Mouse (Mus musculus): ENCODE measurements around the gene Cldn2.

The Cldn2 gene

GRCm38 (mm10) chrX:139807391-139807790 lies 6.8 kb downstream of the Cldn2 start:
- no peak for DNase-seq (ENCODE audit: low spot score in 2 of 2)

GRCm38 (mm10) chrX:139808085-139808484 lies 7.5 kb downstream of the Cldn2 start:
- DNase-seq (ENCODE audit: low spot score in 2 of 2) = no peak

DNA sequence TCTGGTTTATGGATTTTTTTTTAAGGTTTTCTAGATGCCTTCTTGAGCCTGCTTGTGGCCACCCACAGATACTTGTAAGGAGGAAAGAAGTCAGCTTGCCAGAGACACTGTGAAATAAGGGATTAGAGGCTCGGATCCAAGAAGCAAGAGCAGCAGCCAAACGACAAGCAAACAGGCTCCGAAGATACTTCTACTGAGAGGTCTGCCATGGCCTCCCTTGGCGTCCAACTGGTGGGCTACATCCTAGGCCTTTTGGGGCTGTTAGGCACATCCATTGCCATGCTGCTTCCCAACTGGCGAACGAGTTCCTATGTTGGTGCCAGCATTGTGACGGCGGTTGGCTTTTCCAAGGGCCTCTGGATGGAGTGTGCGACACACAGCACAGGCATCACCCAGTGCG lies 7.9 kb downstream of the Cldn2 start:
- no peak for DNase-seq (ENCODE audit: low spot score in 2 of 2)

DNA sequence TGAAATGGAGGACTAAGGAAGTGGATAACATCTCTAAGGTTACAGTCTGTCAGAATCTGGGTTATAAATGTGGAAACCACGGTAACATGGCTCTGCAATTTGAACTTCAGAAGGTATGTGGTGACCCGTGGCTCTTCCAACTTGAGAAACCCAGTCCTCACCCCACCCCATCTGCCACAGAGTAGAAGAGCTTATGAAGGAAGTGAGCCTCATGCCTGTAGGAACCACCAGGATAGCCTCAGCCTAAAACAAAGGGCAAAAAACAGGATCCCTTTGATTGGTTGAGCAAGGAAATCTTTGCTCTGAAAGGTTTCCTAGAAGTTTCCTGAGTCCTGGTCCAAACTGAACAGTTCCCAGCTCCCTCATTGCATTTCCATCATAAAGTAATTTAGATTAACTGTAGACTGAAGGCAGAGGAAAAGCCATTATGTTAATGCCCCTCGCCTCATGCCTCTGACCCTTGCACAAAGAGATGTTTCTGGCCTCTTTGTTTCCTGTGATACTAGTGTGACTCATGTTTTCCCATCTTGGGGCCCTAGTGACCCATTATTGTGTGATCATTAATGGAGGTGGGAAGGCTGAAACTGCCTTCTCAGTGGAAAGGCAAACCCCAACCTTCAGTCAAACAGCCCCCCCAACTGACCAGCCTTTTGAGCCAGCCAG lies 12.1 kb downstream of the Cldn2 start:
- DNase-seq (ENCODE audit: low spot score in 2 of 2) = no peak

GRCm38 (mm10) chrX:139813299-139814002 lies 12.8 kb downstream of the Cldn2 start:
- DNase-seq (ENCODE audit: low spot score in 2 of 2) = no peak

- no peak for DNase-seq (ENCODE audit: low spot score in 2 of 2)
These were observed 13.5 kb downstream of the Cldn2 start for GRCm38 (mm10) chrX:139814018-139814635.

GRCm38 (mm10) chrX:139815201-139815600 lies 14.6 kb downstream of the Cldn2 start:
- no peak for DNase-seq (ENCODE audit: low spot score in 2 of 2)

DNA sequence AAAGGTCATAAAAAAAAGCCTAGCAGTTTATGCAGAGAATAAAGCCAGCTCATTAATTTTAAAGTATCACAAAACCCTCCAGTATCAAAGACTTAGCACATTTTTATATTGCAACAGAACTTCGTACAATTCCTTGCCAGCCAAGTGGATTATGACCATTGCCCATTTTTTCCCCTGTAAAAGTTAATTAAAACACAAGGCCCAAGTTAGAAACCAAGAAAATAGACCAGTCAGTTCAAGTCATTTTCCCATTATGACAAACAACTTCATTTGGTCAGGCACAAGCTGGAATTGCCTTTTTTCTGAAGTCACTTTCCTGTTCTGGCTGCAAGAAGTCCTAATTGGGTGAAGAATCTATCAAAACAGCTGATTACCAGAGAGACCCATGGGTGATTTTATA lies 24.8 kb downstream of the Cldn2 start:
- DNase-seq (ENCODE audit: low spot score in 2 of 2) = no peak

DNA sequence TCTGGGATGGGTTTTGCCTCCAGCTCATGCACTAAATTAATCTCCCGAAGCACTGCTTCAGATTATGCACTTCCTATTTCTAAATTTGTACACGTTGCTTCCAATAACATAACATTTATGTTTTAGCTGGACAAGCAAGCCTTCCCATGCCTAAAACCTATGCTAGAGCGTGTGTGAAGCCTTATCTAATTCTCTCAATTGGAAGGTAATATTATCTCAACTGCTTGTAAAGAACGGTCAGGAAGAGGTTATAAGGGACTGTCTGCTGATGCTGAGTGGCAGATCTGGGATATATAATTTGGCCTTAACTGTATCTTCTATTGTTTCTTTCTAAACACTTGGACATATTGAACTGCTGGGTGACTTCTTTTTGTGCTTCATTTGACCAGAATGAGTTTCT lies 26.3 kb downstream of the Cldn2 start:
- DNase-seq (ENCODE audit: low spot score in 2 of 2) = no peak

GRCm38 (mm10) chrX:139828363-139829092 lies 27.9 kb downstream of the Cldn2 start:
- no peak for DNase-seq (ENCODE audit: low spot score in 2 of 2)

GRCm38 (mm10) chrX:139832464-139832863 lies 31.8 kb downstream of the Cldn2 start:
- peak in 1 of 2 experiments; percentile 18 for DNase-seq (ENCODE audit: low spot score in 2 of 2)

GRCm38 (mm10) chrX:139839057-139839456 lies 38.4 kb downstream of the Cldn2 start:
- no peak for DNase-seq (ENCODE audit: low spot score in 2 of 2)

GRCm38 (mm10) chrX:139841091-139841490 lies 40.5 kb downstream of the Cldn2 start:
- DNase-seq (ENCODE audit: low spot score in 2 of 2) = no peak

DNA sequence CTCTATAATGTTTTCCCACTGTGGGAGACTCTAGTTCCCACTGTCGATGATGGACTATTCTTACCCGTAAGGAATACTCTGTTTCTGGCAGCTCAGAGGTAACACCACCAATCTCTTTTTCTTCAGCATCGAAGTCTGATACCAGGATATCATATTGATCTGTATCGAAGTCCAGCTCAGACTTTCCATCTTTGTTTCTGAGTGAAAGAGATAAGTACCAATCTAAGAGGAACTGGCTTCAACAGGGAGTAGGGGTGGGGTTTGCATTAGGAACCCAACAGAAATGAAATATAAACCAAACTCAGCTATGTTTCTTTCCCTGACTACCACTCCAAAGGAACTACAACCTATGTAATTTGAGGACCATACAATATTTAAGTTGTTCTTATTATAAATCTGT lies 54.2 kb downstream of the Cldn2 start:
- no peak for DNase-seq (ENCODE audit: low spot score in 2 of 2)

- DNase-seq (ENCODE audit: low spot score in 2 of 2) = no peak
These were observed 58.8 kb downstream of the Cldn2 start for GRCm38 (mm10) chrX:139859402-139859801.
